Mouse (Mus musculus) thymus, postnatal 0 days (tissue): ENCODE data around the gene Atraid. TPM values are rescaled to one million over a fixed set of nuclear protein-coding genes. Genes with fewer than 3 reads are reported as not detected.
A peak's percentile ranks its signal among the peaks of the same experiment; 100 is the strongest.

ENCODE experiments used
- DNase-seq: peaks from one replicate; pipeline ENCODE4 v3.0.0-alpha.2; 2015; ENCODE audit warnings: low spot score
- polyA plus RNA-seq: library from polyadenylated mRNA; unstranded; fragments of >200 nt; fragmentation: Nextera tagmentation; extraction: Ambion mirVana; gene quantifications from 2 replicates; pipeline ENCODE4 v1.2.1, GENCODE M21; 2015

Gene Atraid
- polyA plus RNA-seq, 1 experiment from 2014 or later, result 132 TPM

DNA sequence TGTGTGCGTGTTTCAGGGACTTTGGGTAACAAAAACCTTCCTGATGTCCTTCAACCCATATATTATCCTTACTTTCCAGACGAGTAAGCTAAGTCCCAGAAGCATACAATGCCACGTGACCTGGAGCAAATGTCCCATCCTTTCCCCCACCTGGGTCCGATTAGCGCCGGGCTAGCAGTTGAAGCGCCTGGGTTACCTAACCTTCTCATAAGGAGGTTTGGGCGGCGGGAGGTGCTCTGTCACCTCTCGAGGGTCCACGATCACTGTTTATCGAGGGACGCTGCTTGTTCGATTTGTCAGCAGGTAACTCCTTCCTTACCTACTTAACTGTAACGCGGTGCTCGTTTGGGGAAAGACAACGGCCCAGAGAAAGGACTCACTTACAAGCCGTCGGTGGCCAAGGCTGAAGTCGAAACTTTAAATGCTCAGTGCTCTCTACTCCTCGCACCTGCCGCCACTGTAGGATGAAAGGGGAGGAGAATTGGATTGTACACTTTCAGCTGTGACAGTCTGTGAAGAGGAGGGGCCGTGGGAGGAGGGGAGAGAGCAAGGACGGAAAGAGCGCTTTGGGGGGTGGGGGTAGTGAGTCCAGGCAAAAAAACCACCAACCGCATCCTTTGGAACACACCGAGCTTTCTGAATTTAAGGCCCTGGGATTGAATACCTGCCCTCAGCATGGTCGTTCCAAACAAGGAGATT lies 46.1 kb downstream of the Atraid start:
- DNase-seq, result peak; percentile 35

DNA sequence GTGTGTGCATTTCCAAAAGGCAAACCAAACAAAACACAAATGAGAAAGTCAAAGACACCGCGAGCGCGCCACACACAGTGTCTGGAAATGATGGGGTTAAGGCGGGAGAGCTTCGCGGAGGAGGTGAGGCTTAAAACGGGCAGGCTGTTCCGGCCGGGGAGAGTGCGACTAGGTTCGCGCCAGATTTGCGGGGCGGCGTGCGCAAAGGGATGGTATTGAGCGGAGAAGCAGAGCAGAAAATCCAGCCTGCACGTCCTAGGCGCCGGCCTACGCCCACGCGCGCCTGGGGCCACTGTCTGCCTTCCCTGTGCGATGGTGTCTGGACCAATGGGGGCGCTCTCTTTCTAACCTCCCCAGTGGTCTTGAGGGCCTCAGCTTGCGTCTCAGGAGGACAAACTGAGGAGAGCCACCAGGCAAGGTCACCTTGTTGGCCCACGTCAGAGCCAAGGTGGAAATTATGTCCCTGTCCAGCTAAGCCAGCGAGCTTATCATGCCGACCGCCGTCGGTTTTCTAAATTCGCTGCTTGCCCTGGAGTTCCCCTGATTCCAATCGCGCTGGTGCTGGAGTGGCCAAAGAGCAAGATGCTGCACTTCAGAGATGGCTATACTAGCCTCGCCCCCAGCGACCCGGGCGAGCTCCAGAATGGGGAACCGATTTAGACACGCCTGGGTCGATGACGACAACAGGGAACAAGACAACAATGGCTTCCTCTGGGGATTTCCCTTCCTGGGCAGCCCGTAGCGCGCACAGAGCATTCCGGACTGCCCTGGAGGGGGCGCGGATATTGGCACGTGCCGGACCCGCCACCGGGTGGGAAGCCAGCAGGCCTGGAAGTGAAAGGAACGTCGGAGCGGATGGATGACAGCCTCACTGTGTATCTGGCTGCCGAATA lies 46.9 kb downstream of the Atraid start:
- DNase-seq, result peak; percentile 18

DNA sequence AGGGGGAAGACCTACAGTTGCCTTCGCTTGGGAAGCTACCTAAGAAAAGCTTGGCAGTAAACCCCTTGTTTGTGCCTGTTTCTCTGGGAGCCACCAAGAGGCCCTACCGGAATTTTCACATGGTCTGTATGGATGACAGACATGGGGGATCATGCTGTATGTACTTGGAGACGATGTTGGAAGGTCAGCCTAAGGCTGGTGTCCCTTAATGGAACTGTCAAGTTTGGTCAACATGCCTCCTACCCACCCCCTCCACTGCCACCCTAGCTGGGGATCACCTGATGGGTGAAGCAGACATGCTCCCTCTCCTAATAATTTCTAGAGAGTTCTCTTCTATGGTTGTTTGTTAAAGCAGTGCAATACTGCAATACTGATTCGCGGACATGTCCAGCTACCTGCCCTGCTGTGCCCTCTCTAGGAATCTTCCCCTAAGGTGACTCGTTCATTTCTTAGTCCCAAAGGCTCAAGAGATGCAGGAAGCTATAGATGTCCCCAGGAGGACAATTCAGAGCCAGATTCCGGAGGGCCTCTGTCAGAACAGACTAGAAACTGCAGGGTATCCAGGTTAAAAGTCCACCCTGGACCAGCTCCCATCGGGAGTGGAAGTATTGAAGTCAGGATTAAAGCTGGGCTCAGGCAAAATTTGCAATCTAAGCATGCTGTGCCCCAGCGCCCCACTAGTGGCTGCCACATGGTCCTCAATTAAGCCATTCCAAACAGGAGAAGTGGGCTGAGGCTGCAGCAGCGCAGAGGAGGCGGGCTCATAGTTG lies 47.8 kb downstream of the Atraid start:
- DNase-seq, result no peak

Other genes starting within 250 kb of the Atraid start
- gene Mapre3, start 233.7 kb upstream of the Atraid start, polyA plus RNA-seq, result 3.4 and 3.8 TPM in 2 replicates
- gene Tmem214, start 180.3 kb upstream of the Atraid start, polyA plus RNA-seq, result 41.7 TPM in 2 replicates
- 13.3 and 15.9 TPM in 2 replicates for gene Agbl5, start 159.6 kb upstream of the Atraid start, polyA plus RNA-seq
- gene Ost4, start 140.5 kb upstream of the Atraid start, polyA plus RNA-seq, result 396 and 461 TPM in 2 replicates
- gene Emilin1, start 134.9 kb upstream of the Atraid start, polyA plus RNA-seq, result 47.0 and 47.5 TPM in 2 replicates
- gene Khk, start 126.9 kb upstream of the Atraid start, polyA plus RNA-seq, result 31.7 and 32.5 TPM in 2 replicates
- gene Cgref1, start 102.7 kb upstream of the Atraid start, polyA plus RNA-seq, result 0.70 and 0.71 TPM in 2 replicates
- gene Preb, start 88.0 kb upstream of the Atraid start, polyA plus RNA-seq, result 141 and 156 TPM in 2 replicates
- 0.03 and 0.04 TPM in 2 replicates for gene Tcf23, start 79.7 kb upstream of the Atraid start, polyA plus RNA-seq
- gene Slc5a6, start 612 bp downstream of the Atraid start, polyA plus RNA-seq, result 7.0 and 8.7 TPM in 2 replicates
- 15.3 and 16.8 TPM in 2 replicates for gene Cad, start 6.5 kb downstream of the Atraid start, polyA plus RNA-seq
- not detected in 2 replicates for gene Dnajc5g, start 58.0 kb downstream of the Atraid start, polyA plus RNA-seq
- 0.07 and 0.30 TPM in 2 replicates for gene Slc30a3, start 59.9 kb downstream of the Atraid start, polyA plus RNA-seq
- 0.14 and 0.16 TPM in 2 replicates for gene Trim54, start 68.4 kb downstream of the Atraid start, polyA plus RNA-seq
- gene Ucn, start 90.5 kb downstream of the Atraid start, polyA plus RNA-seq, result not detected in 2 replicates
- gene Mpv17, start 105.9 kb downstream of the Atraid start, polyA plus RNA-seq, result 17.1 and 21.9 TPM in 2 replicates
- gene Gm29609, start 131.6 kb downstream of the Atraid start, polyA plus RNA-seq, result 0.57 and 0.88 TPM in 2 replicates
- gene Gtf3c2, start 131.8 kb downstream of the Atraid start, polyA plus RNA-seq, result 46.1 and 47.2 TPM in 2 replicates
- gene Snx17, start 144.9 kb downstream of the Atraid start, polyA plus RNA-seq, result 126 and 144 TPM in 2 replicates
- gene Eif2b4, start 145.1 kb downstream of the Atraid start, polyA plus RNA-seq, result 73.6 and 80.4 TPM in 2 replicates
- 7.0 TPM in 2 replicates for gene Zfp513, start 154.0 kb downstream of the Atraid start, polyA plus RNA-seq
- 131 and 140 TPM in 2 replicates for gene Ppm1g, start 172.4 kb downstream of the Atraid start, polyA plus RNA-seq
- gene Nrbp1, start 192.6 kb downstream of the Atraid start, polyA plus RNA-seq, result 109 and 116 TPM in 2 replicates
- gene Gm9970, start 192.9 kb downstream of the Atraid start, polyA plus RNA-seq, result 0.64 and 0.67 TPM in 2 replicates
- 21.8 and 23.9 TPM in 2 replicates for gene Krtcap3, start 203.4 kb downstream of the Atraid start, polyA plus RNA-seq
- 10.6 and 12.9 TPM in 2 replicates for gene Ift172, start 242.8 kb downstream of the Atraid start, polyA plus RNA-seq
- 2.0 and 2.5 TPM in 2 replicates for gene Fndc4, start 247.8 kb downstream of the Atraid start, polyA plus RNA-seq
- gene Gckr, start 249.1 kb downstream of the Atraid start, polyA plus RNA-seq, result 0.04 and 0.06 TPM in 2 replicates